Mouse (Mus musculus): ENCODE measurements at regions not wholly inside any gene's neighbourhood (a gene's known extent, or its start where the extent isn't known, plus 50 kb on each side); places are given as distances from the start of the nearest gene placed in this dataset.

DNA sequence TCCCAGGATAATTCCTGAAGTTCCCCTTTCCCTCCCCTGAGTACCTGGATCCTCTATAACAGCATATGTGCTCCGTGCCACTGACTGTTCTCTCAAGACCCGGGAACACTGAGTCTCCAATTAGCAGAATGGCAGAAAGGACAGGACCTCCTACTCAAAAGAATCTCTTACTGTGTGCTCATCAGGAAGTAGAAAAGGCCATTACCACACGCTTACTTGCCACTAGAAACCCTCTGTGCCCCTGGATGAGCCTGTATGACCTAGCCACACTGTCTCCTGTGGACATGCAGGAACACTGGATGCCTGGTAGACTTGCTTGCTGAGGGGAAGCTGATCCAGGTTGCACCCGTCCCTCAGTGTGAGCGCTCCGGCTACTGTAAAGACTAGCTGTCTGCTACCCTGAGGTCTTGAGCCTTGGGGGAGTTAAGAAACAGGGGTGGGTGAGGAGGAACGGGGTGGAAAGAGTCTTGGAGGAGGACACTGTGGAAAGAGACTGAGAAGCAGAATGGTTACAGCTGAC, 117.6 kb upstream of the Ccnd2 start:
- TF ChIP-seq CTCF (IDR thresholded peaks at IDR 0.05; ENCODE audit: low read depth, low read length) (no peak), POLR2A (IDR thresholded peaks at IDR 0.05; ENCODE audit: insufficient read depth, low read length) (no peak)
